Mouse (Mus musculus) effector memory CD4-positive, alpha-beta T cell, adult 7 months (primary cell): ENCODE measurements around the gene Pex16. TPM values are rescaled to one million over a fixed set of nuclear protein-coding genes. Genes with fewer than 3 reads are reported as not detected.

Source experiments
- polyA plus RNA-seq: library from polyadenylated mRNA; unstranded; fragments of 100-300 nt; shearing (Covaris generic); gene quantifications from one replicate; pipeline ENCODE4 v1.2.1, GENCODE M21; 2017

The Pex16 gene
- 42.1 TPM for polyA plus RNA-seq

DNA sequence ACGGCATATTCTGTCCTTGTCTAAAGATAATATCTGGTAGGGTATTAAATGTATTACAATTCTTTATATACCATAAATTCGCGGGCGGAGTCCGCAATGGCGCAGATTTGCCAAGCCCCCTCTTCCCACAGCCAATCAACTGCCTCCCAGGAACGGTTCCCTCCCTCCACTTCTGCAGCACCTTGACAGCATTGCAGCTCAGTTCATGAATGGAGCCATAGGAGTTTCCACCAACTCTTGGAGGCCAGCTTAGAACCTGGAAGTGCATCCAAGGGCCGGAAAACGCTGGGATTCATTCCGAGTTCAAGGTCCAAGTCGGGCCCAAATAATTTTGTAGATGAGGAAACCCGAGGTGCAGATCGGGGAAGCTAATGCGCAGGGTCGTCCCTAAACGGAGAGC, at the start of gene Pex16, which contains the start of gene Large2:
TSS of gene Pex16 (plus strand) at position 163 of the 400 bp plus-strand sequence.
TSS of gene Large2 (minus strand) at position 356 of the 400 bp plus-strand sequence.

DNA sequence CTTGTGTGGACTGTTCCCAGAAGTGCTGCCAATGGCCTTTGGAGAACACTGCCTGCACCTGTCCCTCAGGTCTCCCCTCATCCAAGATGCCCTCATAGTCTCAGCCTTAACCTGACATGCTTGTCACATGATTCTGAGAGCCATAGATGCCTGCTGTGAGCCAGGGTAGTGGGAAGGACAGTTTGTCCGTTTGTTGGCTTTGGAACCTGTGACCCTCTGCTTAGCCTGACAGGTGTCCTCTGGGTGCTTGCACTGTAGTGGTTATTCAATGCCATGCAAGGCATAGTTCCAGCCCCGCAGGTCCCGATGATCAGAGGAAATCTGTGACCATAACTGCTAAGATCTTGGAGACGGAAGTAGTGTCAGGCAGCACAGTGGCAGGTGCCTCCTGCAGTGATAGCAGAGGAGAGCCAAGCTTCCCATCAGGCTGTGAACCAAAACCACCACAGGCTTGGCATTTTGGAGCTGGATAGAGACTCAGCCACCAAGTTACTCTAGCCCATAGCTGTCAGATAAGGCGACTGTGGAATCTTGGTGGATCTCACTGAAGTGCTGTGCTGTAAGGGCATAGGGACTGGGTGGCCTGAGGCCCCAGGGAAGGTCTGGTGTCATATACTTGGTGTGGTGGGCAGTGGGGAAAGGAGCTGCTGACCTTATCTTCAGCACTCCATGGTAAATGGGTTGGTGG, 7.6 kb downstream of the Pex16 start, which contains the start of gene 1700029I15Rik:
TSS of gene 1700029I15Rik (plus strand) at position 638 of the 688 bp plus-strand sequence.

DNA sequence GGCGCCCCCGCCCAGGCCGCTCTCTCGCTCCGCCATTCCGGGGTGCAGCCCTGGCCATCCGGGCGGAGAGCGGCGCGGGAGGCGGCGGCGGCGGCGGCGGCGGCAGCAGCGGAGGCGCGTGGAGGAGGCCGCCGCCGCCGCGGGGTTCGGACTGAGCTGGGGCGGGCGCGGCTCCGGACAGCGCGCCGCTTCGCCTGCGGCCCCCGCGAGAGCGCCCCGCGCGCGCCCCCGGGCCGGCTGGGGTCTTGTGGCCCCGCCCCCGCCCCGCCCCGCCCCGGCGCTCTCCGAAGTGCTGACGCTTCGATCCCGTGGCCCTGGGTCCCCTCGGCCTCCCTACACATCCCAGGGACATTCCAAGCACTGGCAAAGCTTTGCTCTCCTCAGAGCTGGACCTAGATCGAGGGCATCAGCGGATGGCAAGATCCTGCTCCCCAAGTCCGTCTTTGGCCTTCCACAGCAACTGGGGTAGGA, 26.6 kb downstream of the Pex16 start, which contains the start of gene Mapk8ip1:
TSS of gene Mapk8ip1 (minus strand) at position 173 of the 471 bp plus-strand sequence.

Other genes with a start within 250 kb of the Pex16 start
- gene Large2, start 193 bp downstream of the Pex16 start, polyA plus RNA-seq: not detected
- 1.6 TPM for gene 1700029I15Rik, start 7.9 kb downstream of the Pex16 start, polyA plus RNA-seq
- gene Mapk8ip1, start 26.6 kb downstream of the Pex16 start, polyA plus RNA-seq: 0.40 TPM
- 21.9 TPM for gene Cry2, start 59.4 kb downstream of the Pex16 start, polyA plus RNA-seq
- 14.1 TPM for gene Slc35c1, start 85.9 kb downstream of the Pex16 start, polyA plus RNA-seq
- 0.38 TPM for gene Chst1, start 225.0 kb downstream of the Pex16 start, polyA plus RNA-seq